Mouse (Mus musculus) forebrain, embryonic 16.5 days (tissue): Measurements from ENCODE around the gene Arv1. TPM values are rescaled to one million over a fixed set of nuclear protein-coding genes. Genes with fewer than 3 reads are reported as not detected.
A peak's percentile ranks its signal among the peaks of the same experiment; 100 is the strongest.

Source experiments
- ATAC-seq: fragments of 200-750 bp; cut with Nextera tagmentation; 2 replicates; pipeline ENCODE4 v1.8.0; 2017; ENCODE audit warnings: mild to moderate bottlenecking, moderate library complexity
- H3K27ac ChIP-seq: fragments of 300-500 bp; sonication (generic); 2 replicates; pipeline ENCODE4 v1.5.1; 2014; ENCODE audit warnings: low read length, control low read depth
- H3K27me3 ChIP-seq: fragments of 300-500 bp; sonication (generic); replicated peaks from 2 replicates; pipeline ENCODE4 v1.6.1; 2014; ENCODE audit warnings: low read length; ENCODE audit not compliant: control insufficient read depth, insufficient read depth
- H3K36me3 ChIP-seq: fragments of 300-500 bp; sonication (generic); 2 replicates; pipeline ENCODE4 v1.6.1; 2014; ENCODE audit not compliant: control insufficient read depth, insufficient read depth
- H3K4me1 ChIP-seq: fragments of 300-500 bp; sonication (generic); replicated peaks from 2 replicates; pipeline ENCODE4 v1.6.1; 2014; ENCODE audit warnings: low read length; ENCODE audit not compliant: control insufficient read depth, insufficient read depth
- H3K4me2 ChIP-seq: fragments of 300-500 bp; sonication (generic); 2 replicates; pipeline ENCODE4 v1.6.1; 2014; ENCODE audit warnings: mild to moderate bottlenecking, low read length, control low read depth
- H3K4me3 ChIP-seq: fragments of 300-500 bp; sonication (generic); replicated peaks from 2 replicates; pipeline ENCODE4 v1.5.1; 2014; ENCODE audit warnings: mild to moderate bottlenecking, low read length, control low read depth
- H3K9ac ChIP-seq: fragments of 300-500 bp; sonication (generic); replicated peaks from 2 replicates; pipeline ENCODE4 v1.6.1; 2014; ENCODE audit warnings: low read depth, low read length, control low read depth
- H3K9me3 ChIP-seq: fragments of 300-500 bp; sonication (generic); 2 replicates; pipeline ENCODE4 v1.6.1; 2016; ENCODE audit warnings: low read length; ENCODE audit not compliant: control insufficient read depth
- WGBS: fragments of 180-500 bp; shearing (Covaris S2); extraction: QIAGEN DNeasy Blood & Tissue Kit; methylation state at CpG from one replicate; pipeline ENCODE4 v1.1.7; 2014; 5-methylcytosine and 5-hydroxymethylcytosine counted together
- polyA plus RNA-seq: library from polyadenylated mRNA; unstranded; fragments of >200 nt; fragmentation: Nextera tagmentation; extraction: Ambion mirVana; gene quantifications from 2 replicates; pipeline ENCODE4 v1.2.1, GENCODE M21; 2015

Gene Arv1
- polyA plus RNA-seq, result 26.9 and 33.5 TPM in 2 replicates

- H3K9ac ChIP-seq, result peak within 1 kb of the TSS; percentile 90
- H3K27me3 ChIP-seq, result no peaks in the 10 kb centered on the region
- ATAC-seq, result peak; percentile 100
- H3K4me2 ChIP-seq, result peak within 1 kb of the TSS; percentile 85
- H3K4me1 ChIP-seq, result peaks cover 23% of the 10 kb centered on the region
- under 1% methylated on average over 59 of the region's 59 CpGs for WGBS
- no peaks in the 10 kb centered on the region for H3K9me3 ChIP-seq
- H3K4me3 ChIP-seq, result peak within 1 kb of the TSS; percentile 86
- peaks cover 7% of the 10 kb centered on the region; the same call in 1 of the 2 replicates for H3K36me3 ChIP-seq
- peak within 1 kb of the TSS; percentile 67 for H3K27ac ChIP-seq
These were observed at the start of gene Arv1, which contains the start of gene Ttc13 for GRCm38 (mm10) chr8:124721862-124722515. Arv1 (plus strand) TSS chr8:124722139. Ttc13 (minus strand) TSS chr8:124721983.

- WGBS, result 98% methylated on average over 2 of the region's 2 CpGs
- no peaks in the 10 kb centered on the region for H3K9me3 ChIP-seq
- H3K27ac ChIP-seq, result no peak overlapping the region
- H3K36me3 ChIP-seq, result peaks cover 10% of the 10 kb centered on the region
- H3K4me3 ChIP-seq, result no peak overlapping the region
- ATAC-seq, result no peak
- H3K4me2 ChIP-seq, result no peak overlapping the region
- peaks cover 8% of the 10 kb centered on the region for H3K4me1 ChIP-seq
- H3K27me3 ChIP-seq, result no peaks in the 10 kb centered on the region
- no peak overlapping the region for H3K9ac ChIP-seq
These were observed 49.6 kb upstream of the Arv1 start for GRCm38 (mm10) chr8:124672345-124672744.

- Histone ChIP-seq H3K27me3 (no peaks in the 10 kb centered on the region), H3K9me3 (no peaks in the 10 kb centered on the region), H3K4me2 (no peak overlapping the region), H3K36me3 (peaks cover 12% of the 10 kb centered on the region), H3K4me1 (peaks cover 10% of the 10 kb centered on the region), H3K4me3 (no peak overlapping the region), H3K9ac (0 out of 2 replicates have a peak overlapping the region, but pooled peaks have one; percentile 42), H3K27ac (peak overlapping the region; percentile 78)
- WGBS, result 90% methylated on average over 4 of the region's 4 CpGs
- no peak; the same call in 1 of the 2 replicates for ATAC-seq
These were observed 45.3 kb upstream of the Arv1 start for GRCm38 (mm10) chr8:124676661-124677060.

GRCm38 (mm10) chr8:124677078-124677477 lies 44.9 kb upstream of the Arv1 start:
- no peaks in the 10 kb centered on the region for H3K9me3 ChIP-seq
- no peak overlapping the region for H3K4me2 ChIP-seq
- 76% methylated on average over 7 of the region's 7 CpGs for WGBS
- peak overlapping the region; percentile 78 for H3K27ac ChIP-seq
- no peaks in the 10 kb centered on the region for H3K27me3 ChIP-seq
- H3K4me3 ChIP-seq, result no peak overlapping the region
- peak; percentile 39 for ATAC-seq
- peaks cover 12% of the 10 kb centered on the region for H3K36me3 ChIP-seq
- H3K4me1 ChIP-seq, result peaks cover 10% of the 10 kb centered on the region
- H3K9ac ChIP-seq, result peak overlapping the region; percentile 42; the same call in 1 of the 2 replicates

- WGBS, result 47% methylated on average over 12 of the region's 12 CpGs
- H3K27ac ChIP-seq, result peak overlapping the region; percentile 78
- no peak overlapping the region for H3K4me3 ChIP-seq
- H3K9ac ChIP-seq, result peak overlapping the region; percentile 42; the same call in 1 of the 2 replicates
- ATAC-seq, result peak; percentile 86
- H3K4me1 ChIP-seq, result peaks cover 10% of the 10 kb centered on the region
- H3K9me3 ChIP-seq, result no peaks in the 10 kb centered on the region
- peaks cover 14% of the 10 kb centered on the region for H3K36me3 ChIP-seq
- H3K4me2 ChIP-seq, result no peak overlapping the region
- no peaks in the 10 kb centered on the region for H3K27me3 ChIP-seq
These were observed 44.5 kb upstream of the Arv1 start for GRCm38 (mm10) chr8:124677486-124677885.

GRCm38 (mm10) chr8:124678246-124678645 lies 43.7 kb upstream of the Arv1 start:
- Histone ChIP-seq H3K4me1 (peaks cover 10% of the 10 kb centered on the region), H3K27me3 (no peaks in the 10 kb centered on the region), H3K9ac (no peak overlapping the region), H3K4me3 (no peak overlapping the region), H3K4me2 (no peak overlapping the region), H3K36me3 (peaks cover 14% of the 10 kb centered on the region), H3K9me3 (no peaks in the 10 kb centered on the region), H3K27ac (no peak overlapping the region)
- ATAC-seq, result no peak
- 95% methylated on average over 13 of the region's 13 CpGs for WGBS

- H3K4me2 ChIP-seq, result no peak overlapping the region
- no peak for ATAC-seq
- H3K36me3 ChIP-seq, result peaks cover 12% of the 10 kb centered on the region
- no peak overlapping the region for H3K27ac ChIP-seq
- H3K9ac ChIP-seq, result no peak overlapping the region
- 76% methylated on average over 10 of the region's 10 CpGs for WGBS
- H3K27me3 ChIP-seq, result no peaks in the 10 kb centered on the region
- H3K4me1 ChIP-seq, result peaks cover 10% of the 10 kb centered on the region
- no peaks in the 10 kb centered on the region for H3K9me3 ChIP-seq
- no peak overlapping the region for H3K4me3 ChIP-seq
These were observed 40.7 kb upstream of the Arv1 start for GRCm38 (mm10) chr8:124681077-124681791.

GRCm38 (mm10) chr8:124681792-124682157 lies 40.2 kb upstream of the Arv1 start:
- H3K27me3 ChIP-seq, result no peaks in the 10 kb centered on the region
- no peak overlapping the region for H3K4me3 ChIP-seq
- H3K9ac ChIP-seq, result no peak overlapping the region
- H3K36me3 ChIP-seq, result peaks cover 12% of the 10 kb centered on the region
- H3K4me2 ChIP-seq, result no peak overlapping the region
- peaks cover 7% of the 10 kb centered on the region for H3K4me1 ChIP-seq
- no peaks in the 10 kb centered on the region for H3K9me3 ChIP-seq
- ATAC-seq, result no peak
- WGBS, result 62% methylated on average over 10 of the region's 10 CpGs
- H3K27ac ChIP-seq, result no peak overlapping the region

GRCm38 (mm10) chr8:124682218-124682617 lies 39.7 kb upstream of the Arv1 start:
- Histone ChIP-seq H3K4me3 (no peak overlapping the region), H3K9me3 (no peaks in the 10 kb centered on the region), H3K27me3 (no peaks in the 10 kb centered on the region), H3K4me1 (peaks cover 2% of the 10 kb centered on the region), H3K4me2 (no peak overlapping the region), H3K27ac (no peak overlapping the region), H3K9ac (no peak overlapping the region), H3K36me3 (peaks cover 12% of the 10 kb centered on the region)
- ATAC-seq, result no peak
- 90% methylated on average over 10 of the region's 10 CpGs for WGBS
